Mouse (Mus musculus): ENCODE measurements around the gene Ddx58. TPM values are rescaled to one million over a fixed set of nuclear protein-coding genes. Genes with fewer than 3 reads are reported as not detected.

The Ddx58 gene
- polyA plus RNA-seq, 2 experiments from 2014 or later: 85.3 to 103 TPM

DNA sequence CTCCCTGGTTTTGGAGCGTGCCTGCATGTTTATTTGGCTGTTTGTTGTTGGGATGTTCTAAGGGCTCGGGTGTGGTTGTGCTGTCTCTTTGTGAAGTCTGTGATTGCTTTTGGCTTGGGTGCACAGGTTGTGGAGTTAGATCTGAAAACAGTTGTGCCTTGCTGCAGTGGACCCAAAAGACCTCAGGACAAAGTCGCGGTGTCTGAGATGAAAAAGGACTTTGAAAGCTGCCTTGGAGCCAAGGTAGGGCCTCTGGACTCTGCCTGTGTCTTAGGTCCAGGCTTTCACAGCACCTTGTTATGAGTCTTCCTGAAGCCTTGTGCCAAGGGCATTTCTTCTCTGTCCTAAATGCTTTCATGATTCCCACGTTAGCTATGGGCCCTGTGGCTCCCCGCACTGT, 59.6 kb downstream of the Ddx58 start:
- no peak for ATAC-seq

DNA sequence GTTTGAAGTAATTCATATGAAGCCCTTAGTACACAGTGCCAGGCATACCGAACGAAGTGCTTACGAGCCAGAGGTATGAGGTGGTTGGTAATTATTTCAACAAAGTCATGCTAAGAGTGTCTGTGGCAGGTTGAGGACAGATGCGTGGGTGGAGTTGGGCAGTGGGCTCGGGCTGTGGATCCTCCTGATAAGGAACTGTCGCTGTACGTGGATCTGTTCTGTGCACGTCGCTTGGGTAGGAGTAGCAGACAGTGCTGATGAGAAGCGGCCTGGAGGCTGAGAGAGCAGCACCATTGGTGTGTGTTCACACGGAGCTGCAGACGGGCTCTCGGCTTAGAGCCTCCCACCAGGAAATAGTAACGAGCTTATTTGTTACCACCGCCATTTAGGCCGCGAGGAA, 61.0 kb downstream of the Ddx58 start:
- ATAC-seq: no peak

DNA sequence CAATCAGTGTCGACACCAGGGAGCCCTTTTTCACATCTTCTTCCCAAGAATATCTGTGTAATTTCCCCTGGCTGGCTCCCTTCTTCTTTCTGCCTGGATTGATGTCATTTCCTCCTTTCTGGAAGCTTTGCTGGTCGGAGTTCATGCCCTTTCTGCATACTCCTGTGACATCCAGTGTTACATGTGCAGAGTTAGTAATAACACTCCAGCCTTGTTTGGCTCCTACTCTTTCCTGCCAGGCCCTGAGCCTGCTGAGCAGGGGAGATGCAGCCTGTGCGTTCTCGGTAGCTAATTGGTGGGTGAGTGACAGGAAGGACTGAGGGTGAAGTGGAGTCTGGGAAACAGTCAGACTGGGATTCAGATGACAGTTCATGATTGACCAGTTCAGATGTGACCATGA, 65.3 kb downstream of the Ddx58 start:
- no peak for ATAC-seq

DNA sequence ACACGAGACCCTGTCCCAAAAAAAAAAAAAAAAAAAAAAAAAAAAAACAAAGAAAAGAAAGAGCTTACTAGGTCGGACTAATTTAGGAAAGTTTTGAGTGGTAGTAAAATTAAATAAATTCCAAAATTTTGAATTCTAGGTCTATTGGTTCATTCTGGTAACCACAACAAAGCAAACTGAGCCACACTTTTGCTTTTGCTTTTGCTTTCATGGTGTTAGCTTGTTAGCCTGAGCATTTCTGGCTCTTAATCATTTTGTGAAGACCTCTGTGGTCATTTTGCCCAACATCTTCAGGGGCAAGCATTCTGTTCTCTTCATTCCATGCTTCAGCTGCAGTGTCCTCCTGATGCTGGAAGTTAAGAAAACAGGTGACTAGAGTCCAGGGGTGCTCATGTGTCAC, 67.3 kb downstream of the Ddx58 start:
- ATAC-seq: peak; percentile 89

DNA sequence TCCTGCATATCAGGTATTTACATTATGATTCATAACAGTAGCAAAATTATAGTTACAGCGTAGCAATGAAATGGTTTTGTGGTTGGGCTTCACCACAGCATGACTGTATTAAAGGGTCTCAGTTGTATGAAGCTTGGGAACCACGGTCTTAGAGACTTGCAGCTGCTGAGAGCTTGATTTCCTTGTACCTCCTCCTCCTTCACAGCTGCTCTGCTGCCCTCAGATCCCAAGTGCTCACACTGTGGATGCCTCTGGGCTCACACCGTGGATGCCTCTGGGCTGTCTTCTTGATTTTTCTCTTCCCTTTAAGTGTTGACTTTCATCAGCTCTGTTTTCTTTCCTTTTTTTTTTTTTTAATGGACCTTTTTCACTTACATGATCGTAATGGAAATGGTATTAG, 68.2 kb downstream of the Ddx58 start:
- no peak for ATAC-seq

DNA sequence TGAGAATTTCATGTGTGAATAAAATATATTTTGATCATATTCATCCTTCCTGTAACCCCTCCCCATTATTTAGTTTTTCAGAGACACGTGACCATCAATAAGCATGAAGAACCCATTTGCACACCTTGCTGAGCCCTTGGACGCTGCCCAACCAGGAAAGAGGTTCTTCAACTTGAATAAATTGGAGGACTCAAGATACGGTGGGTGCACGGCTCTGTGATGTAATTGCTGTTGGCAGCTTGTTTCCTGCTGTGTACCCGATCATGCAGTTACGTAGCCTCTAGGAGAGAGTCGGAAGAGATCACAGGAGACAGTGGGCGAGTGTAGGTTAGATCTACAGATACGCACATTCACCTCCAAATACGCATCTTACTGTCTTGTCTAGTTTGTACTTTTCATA, 76.0 kb downstream of the Ddx58 start:
- no peak for ATAC-seq

DNA sequence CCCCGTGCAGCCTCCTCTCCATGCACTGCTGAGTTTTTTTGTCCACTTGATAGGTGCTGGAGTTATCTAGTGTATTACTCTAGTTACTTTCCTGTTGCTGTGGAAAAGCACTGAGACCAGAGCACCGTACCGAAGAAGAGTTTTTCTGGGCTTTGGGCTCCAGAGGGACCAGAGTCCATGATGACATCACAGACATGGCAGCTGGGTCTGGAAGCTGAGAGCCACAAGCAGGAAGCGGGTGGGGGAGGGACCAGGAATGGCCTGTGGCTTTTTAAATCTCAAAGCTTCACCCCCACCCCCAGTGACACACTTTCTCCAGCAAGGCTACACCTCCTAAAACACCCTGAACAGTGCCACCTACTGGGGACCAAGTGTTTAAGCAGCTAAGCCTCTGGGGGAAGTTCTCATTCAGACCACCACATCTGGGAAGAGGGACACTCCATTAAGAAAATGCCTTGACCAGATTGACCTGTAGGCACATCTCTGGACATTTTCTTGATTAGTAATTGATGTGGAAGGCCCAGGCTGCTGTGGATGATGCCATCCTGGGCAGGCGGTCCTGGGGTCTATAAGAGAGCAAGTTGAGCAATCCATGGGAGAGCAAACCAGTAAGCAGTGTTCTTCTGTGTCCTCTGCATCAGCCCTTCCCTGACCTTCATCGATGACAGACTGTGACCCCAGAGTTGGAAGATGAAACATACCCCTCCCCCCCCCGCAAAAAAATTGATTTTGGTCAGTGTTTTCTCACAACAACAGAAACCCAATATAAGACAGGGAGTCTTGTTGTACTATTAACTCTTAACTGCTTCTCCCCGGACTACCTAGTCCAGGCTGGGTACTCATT, 78.8 kb downstream of the Ddx58 start:
- no peak for ATAC-seq

DNA sequence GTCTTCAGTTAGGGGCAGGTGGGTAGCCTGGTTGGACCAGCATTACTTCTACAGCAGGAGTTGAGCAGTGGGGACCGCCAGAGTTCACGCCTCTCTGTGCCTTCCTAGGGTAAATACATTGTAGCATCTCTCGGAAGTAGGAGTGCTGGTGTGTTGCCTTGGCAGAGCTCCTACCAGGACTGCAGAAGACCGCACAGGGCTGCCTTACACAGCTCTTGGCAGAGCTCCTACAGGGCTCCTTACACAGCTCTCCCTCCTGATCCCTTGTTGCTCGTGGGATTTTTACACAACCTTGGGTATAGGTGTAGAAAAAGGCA, 81.4 kb downstream of the Ddx58 start:
- no peak for ATAC-seq

DNA sequence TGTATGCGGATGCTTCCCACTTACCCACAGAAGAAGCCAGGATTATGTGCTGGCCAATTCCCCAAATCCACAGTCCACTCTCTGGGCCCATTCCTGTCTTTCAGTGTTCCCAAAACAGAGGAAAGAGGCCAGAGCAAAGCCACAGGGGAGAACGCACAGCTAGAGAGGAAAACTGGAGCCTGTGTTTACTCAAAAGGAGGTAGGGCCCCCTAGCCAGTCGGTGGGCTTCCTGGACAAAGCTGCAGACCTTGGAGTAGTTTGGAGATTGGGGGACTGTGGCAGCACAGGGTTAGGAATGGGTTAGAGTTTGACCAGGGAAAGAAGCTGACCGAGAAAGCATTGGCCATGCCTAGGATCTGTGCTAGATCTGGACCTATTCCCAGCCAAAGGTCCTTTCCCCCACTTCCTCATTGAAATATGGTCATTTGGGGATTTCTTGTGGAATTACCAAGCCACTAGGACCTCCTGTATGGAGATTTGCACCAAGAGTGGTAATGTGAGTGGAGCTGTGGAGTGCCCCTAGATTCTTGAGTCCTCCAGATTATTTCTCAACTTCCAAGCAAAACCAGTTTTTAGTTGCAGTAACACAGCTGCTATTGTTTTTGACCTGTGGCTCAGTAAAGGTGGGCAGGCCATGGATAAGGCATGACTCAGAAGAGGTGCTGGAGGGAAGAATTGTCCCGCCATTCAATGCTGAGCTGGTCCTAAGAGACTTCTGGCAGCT, 82.0 kb downstream of the Ddx58 start:
- ATAC-seq: no peak

DNA sequence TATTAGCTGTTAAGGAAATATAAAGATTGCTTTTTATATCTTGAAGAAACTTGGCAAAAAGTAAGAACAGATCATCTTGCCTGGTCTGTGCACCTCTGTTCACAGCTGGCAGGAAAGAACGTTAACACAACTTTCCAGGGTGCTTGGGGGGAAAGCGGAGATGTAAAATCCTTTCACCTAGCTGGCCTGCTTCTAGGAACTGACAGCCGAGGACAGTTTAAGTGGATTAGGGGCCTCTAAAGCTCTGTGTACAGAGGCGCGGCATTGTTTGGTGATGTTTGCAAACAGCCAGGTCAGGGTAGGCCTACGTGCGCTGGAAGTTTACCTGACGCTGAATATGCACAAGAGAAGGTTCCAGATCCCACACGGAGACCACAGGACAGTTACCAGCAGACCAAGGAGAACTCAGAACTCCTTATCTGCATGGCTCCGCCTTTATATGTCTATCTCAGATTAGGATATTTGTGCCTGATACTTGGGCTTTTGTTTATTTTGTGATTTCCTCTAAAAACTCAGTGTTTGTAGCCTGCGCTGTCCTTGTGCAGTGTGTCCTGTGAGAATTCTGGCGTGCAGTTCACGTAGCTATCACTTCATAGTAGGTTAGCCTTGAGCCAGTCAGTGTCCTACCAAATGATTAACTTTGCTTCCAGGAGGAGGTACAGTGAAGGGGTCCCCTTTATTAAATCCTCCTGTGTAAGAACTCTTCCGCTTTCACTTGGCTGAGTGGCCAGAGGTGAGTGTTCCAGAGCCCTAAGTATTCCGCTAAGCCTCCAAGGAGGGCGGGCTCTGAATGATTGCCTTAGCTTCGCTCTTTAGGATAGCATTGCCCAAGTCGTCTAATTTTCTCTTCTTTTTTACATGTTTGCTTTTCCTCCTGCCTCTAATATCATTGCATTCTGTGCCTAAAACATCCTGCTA, 82.8 kb downstream of the Ddx58 start:
- ATAC-seq: no peak

DNA sequence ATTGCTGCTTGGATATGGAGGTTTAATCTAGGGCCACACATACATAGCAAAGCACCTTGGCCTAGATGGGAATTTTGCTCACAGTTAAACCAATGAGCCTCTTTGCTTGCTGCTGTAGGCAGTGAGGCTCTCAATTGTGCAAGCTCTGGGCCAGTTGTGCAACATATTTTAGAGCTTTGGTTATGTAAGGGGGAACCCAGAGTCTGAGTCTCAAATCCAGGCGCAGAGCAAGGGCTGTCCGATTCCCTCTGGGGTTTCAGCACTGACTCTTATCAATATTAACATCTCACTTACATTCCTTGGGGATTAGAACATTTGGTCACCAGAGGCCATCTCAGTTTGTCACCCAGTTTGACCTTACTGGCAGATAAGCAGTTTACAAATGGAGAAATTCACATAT, 83.5 kb downstream of the Ddx58 start:
- ATAC-seq: no peak

DNA sequence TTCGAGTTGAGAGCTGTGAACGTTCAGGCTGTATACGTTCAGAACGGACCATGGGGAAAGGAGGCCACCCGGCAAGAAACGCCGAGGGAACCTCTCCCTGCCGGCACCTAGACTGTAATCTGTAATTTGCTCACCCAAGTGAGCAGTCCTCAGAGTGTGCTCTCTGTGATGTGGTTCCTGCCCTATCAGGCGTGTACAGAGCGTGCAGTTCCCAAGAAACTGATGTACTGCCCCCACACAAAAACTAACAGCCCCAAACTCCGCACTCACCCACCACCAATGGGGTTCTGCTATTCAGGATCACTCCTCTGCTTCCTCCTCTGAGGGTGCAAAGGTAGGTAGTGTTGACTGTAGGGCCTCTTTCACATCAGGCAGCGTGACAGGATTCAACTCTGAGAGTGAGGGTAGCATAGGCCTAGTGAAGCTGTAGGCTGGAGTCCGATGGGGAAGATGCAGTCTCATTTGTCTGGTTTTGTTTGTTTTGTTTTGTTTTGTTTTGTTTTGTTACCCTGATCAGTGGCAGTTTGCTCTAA, 84.1 kb downstream of the Ddx58 start:
- no peak for ATAC-seq

DNA sequence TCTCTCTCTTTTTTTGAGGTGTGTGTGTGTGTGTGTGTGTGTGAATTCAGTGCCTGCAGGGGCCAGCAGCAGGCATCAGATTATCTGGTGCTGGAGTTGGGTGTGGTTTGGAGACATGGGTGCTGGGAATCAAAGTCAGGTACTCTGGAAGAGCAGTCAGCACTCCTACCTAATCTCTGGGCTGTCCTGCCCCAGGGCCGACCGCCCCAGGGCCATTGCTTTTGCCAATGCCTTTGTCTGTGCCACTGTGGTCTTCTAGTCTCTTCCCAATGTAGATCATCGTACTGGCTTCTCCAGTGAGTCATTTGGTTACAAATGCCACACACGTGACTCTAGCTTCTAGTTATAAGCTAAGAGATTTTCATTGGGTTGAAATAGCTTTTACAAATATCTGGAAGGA, 84.9 kb downstream of the Ddx58 start:
- no peak for ATAC-seq

Other genes starting within 250 kb of the Ddx58 start
- gene Aco1, start 96.7 kb downstream of the Ddx58 start, polyA plus RNA-seq (2017; shearing (Covaris generic)): 10 to 100 TPM; 18.8 to 30.0 TPM
- gene Smim27, start 29.8 kb upstream of the Ddx58 start, polyA plus RNA-seq (2017; shearing (Covaris generic)): 10 to 100 TPM; 27.6 to 70.5 TPM
- 10 to 100 TPM; 20.1 to 23.5 TPM for gene Topors, start 30.0 kb upstream of the Ddx58 start, polyA plus RNA-seq (2017; shearing (Covaris generic))
- 100 to 1,000 TPM; 112 to 124 TPM for gene Ndufb6, start 39.6 kb upstream of the Ddx58 start, polyA plus RNA-seq (2017; shearing (Covaris generic))
- under 1 TPM in 1 of 2 experiments, not detected in 1; 0.15 TPM for gene Tmem215, start 232.4 kb upstream of the Ddx58 start, polyA plus RNA-seq (2017; shearing (Covaris generic))